Mouse (Mus musculus): Measurements from ENCODE around the gene Ehd3. TPM values are rescaled to one million over a fixed set of nuclear protein-coding genes. Genes with fewer than 3 reads are reported as not detected.

Ehd3 gene
- polyA plus RNA-seq, 1 experiment, result 2.3 TPM

- Histone ChIP-seq H3K4me3 (ENCODE audit: control insufficient read depth, low read depth, low read length) (no peak overlapping the region), H3K27me3 (ENCODE audit: control insufficient read depth, insufficient read depth, low read length) (no peaks in the 10 kb centered on the region), H3K36me3 (ENCODE audit: control insufficient read depth, insufficient read depth, low read length) (no peaks in the 10 kb centered on the region), H3K4me1 (ENCODE audit: control insufficient read depth, insufficient read depth, low read length) (no peaks in the 10 kb centered on the region), H3K27ac (ENCODE audit: control insufficient read depth, insufficient read depth, low read depth, low read length) (no peak overlapping the region)
- no peak for TF ChIP-seq CTCF (IDR thresholded peaks at IDR 0.05; ENCODE audit: control insufficient read depth, insufficient read depth, insufficient replicate concordance, low read depth, low read length)
- no peak for TF ChIP-seq POLR2A (IDR thresholded peaks at IDR 0.05; ENCODE audit: control insufficient read depth, low read depth, low read length)
These were observed 10.7 kb downstream of the Ehd3 start for GRCm38 (mm10) chr17:73814500-73815190.

- Histone ChIP-seq H3K4me3 (ENCODE audit: control insufficient read depth, low read depth, low read length) (no peak overlapping the region), H3K27me3 (ENCODE audit: control insufficient read depth, insufficient read depth, low read length) (no peaks in the 10 kb centered on the region)
These were observed 13.9 kb downstream of the Ehd3 start for GRCm38 (mm10) chr17:73817697-73818380.

GRCm38 (mm10) chr17:73818936-73819335 is 15.0 kb downstream of the Ehd3 start:
- H3K4me1 ChIP-seq (ENCODE audit: control insufficient read depth, insufficient read depth, low read length), result no peaks in the 10 kb centered on the region
- H3K4me3 ChIP-seq (ENCODE audit: control insufficient read depth, low read depth, low read length), result no peak overlapping the region
- TF ChIP-seq CTCF (IDR thresholded peaks at IDR 0.05; ENCODE audit: control insufficient read depth, insufficient read depth, insufficient replicate concordance, low read depth, low read length) (no peak), POLR2A (IDR thresholded peaks at IDR 0.05; ENCODE audit: control insufficient read depth, low read depth, low read length) (no peak)
- H3K36me3 ChIP-seq (ENCODE audit: control insufficient read depth, insufficient read depth, low read length), result no peaks in the 10 kb centered on the region
- no peak overlapping the region for H3K27ac ChIP-seq (ENCODE audit: control insufficient read depth, insufficient read depth, low read depth, low read length)
- H3K27me3 ChIP-seq (ENCODE audit: control insufficient read depth, insufficient read depth, low read length), result no peaks in the 10 kb centered on the region

More at GRCm38 (mm10) chr17:73817697-73818380, 13.9 kb downstream of the Ehd3 start:
- TF ChIP-seq POLR2A (IDR thresholded peaks at IDR 0.05; ENCODE audit: control insufficient read depth, low read depth, low read length) (no peak), CTCF (IDR thresholded peaks at IDR 0.05; ENCODE audit: control insufficient read depth, insufficient read depth, insufficient replicate concordance, low read depth, low read length) (no peak)
- H3K4me1 ChIP-seq (ENCODE audit: control insufficient read depth, insufficient read depth, low read length), result no peaks in the 10 kb centered on the region
- no peak overlapping the region for H3K27ac ChIP-seq (ENCODE audit: control insufficient read depth, insufficient read depth, low read depth, low read length)
- no peaks in the 10 kb centered on the region for H3K36me3 ChIP-seq (ENCODE audit: control insufficient read depth, insufficient read depth, low read length)

GRCm38 (mm10) chr17:73820726-73821125 is 16.8 kb downstream of the Ehd3 start:
- Histone ChIP-seq H3K36me3 (ENCODE audit: control insufficient read depth, insufficient read depth, low read length) (no peaks in the 10 kb centered on the region), H3K4me1 (ENCODE audit: control insufficient read depth, insufficient read depth, low read length) (no peaks in the 10 kb centered on the region), H3K27me3 (ENCODE audit: control insufficient read depth, insufficient read depth, low read length) (no peaks in the 10 kb centered on the region), H3K27ac (ENCODE audit: control insufficient read depth, insufficient read depth, low read depth, low read length) (no peak overlapping the region), H3K4me3 (ENCODE audit: control insufficient read depth, low read depth, low read length) (no peak overlapping the region)
- TF ChIP-seq CTCF (IDR thresholded peaks at IDR 0.05; ENCODE audit: control insufficient read depth, insufficient read depth, insufficient replicate concordance, low read depth, low read length), result no peak
- no peak for TF ChIP-seq POLR2A (IDR thresholded peaks at IDR 0.05; ENCODE audit: control insufficient read depth, low read depth, low read length)

DNA sequence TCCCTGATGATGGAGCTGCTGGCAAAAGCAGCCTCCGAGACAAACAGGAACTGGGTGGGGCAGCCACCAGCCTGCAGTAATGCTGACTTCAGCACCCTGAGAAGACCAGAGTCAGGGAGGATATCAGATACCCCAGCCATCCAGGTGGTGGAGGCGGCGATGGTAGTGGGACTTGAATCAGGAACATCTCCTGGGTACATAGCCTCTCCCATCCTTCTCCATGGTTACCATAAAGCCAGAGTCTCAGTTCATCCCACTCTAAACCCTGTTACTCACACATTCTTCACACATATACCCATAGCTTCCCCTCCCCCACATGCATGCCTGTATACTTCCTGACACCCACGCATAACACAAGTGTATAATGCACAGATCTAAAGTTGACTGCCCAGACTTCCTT is 18.3 kb downstream of the Ehd3 start:
- Histone ChIP-seq H3K27me3 (ENCODE audit: control insufficient read depth, insufficient read depth, low read length) (no peaks in the 10 kb centered on the region), H3K27ac (ENCODE audit: control insufficient read depth, insufficient read depth, low read depth, low read length) (no peak overlapping the region), H3K36me3 (ENCODE audit: control insufficient read depth, insufficient read depth, low read length) (no peaks in the 10 kb centered on the region), H3K4me1 (ENCODE audit: control insufficient read depth, insufficient read depth, low read length) (no peaks in the 10 kb centered on the region), H3K4me3 (ENCODE audit: control insufficient read depth, low read depth, low read length) (no peak overlapping the region)
- TF ChIP-seq CTCF (IDR thresholded peaks at IDR 0.05; ENCODE audit: control insufficient read depth, insufficient read depth, insufficient replicate concordance, low read depth, low read length) (no peak), POLR2A (IDR thresholded peaks at IDR 0.05; ENCODE audit: control insufficient read depth, low read depth, low read length) (no peak)

GRCm38 (mm10) chr17:73823121-73824021 is 19.4 kb downstream of the Ehd3 start:
- Histone ChIP-seq H3K4me1 (ENCODE audit: control insufficient read depth, insufficient read depth, low read length) (no peaks in the 10 kb centered on the region), H3K27me3 (ENCODE audit: control insufficient read depth, insufficient read depth, low read length) (no peaks in the 10 kb centered on the region), H3K36me3 (ENCODE audit: control insufficient read depth, insufficient read depth, low read length) (no peaks in the 10 kb centered on the region), H3K4me3 (ENCODE audit: control insufficient read depth, low read depth, low read length) (no peak overlapping the region), H3K27ac (ENCODE audit: control insufficient read depth, insufficient read depth, low read depth, low read length) (no peak overlapping the region)
- TF ChIP-seq CTCF (IDR thresholded peaks at IDR 0.05; ENCODE audit: control insufficient read depth, insufficient read depth, insufficient replicate concordance, low read depth, low read length), result no peak
- TF ChIP-seq POLR2A (IDR thresholded peaks at IDR 0.05; ENCODE audit: control insufficient read depth, low read depth, low read length), result no peak

DNA sequence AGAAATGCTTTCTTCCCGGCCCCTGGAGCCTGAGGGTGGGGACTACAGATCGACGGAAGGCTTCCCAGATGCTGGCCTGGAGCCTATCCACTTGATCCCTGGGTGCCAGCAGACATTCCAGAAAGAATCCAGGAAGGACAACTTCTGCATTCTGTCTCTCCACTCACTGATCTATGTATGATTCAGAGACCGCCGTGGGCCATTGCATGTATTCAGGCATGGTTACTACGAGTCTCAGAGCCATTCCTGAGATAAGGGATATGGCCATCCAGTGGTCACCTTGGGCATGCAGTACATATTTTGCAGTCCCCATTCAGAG is 20.0 kb downstream of the Ehd3 start:
- Histone ChIP-seq H3K4me3 (ENCODE audit: control insufficient read depth, low read depth, low read length) (no peak overlapping the region), H3K36me3 (ENCODE audit: control insufficient read depth, insufficient read depth, low read length) (no peaks in the 10 kb centered on the region), H3K27me3 (ENCODE audit: control insufficient read depth, insufficient read depth, low read length) (no peaks in the 10 kb centered on the region), H3K27ac (ENCODE audit: control insufficient read depth, insufficient read depth, low read depth, low read length) (no peak overlapping the region), H3K4me1 (ENCODE audit: control insufficient read depth, insufficient read depth, low read length) (no peaks in the 10 kb centered on the region)
- TF ChIP-seq POLR2A (IDR thresholded peaks at IDR 0.05; ENCODE audit: control insufficient read depth, low read depth, low read length) (no peak), CTCF (IDR thresholded peaks at IDR 0.05; ENCODE audit: control insufficient read depth, insufficient read depth, insufficient replicate concordance, low read depth, low read length) (no peak)

Data from testis, adult 2 months (tissue).